Mouse (Mus musculus) testis, postnatal 10 days (tissue): Measurements from ENCODE around the gene Cib1.

ENCODE experiments used
- DNase-seq: peaks from one replicate; pipeline ENCODE4 v3.0.0; 2021; ENCODE audit warnings: low spot score

The Cib1 gene

DNA sequence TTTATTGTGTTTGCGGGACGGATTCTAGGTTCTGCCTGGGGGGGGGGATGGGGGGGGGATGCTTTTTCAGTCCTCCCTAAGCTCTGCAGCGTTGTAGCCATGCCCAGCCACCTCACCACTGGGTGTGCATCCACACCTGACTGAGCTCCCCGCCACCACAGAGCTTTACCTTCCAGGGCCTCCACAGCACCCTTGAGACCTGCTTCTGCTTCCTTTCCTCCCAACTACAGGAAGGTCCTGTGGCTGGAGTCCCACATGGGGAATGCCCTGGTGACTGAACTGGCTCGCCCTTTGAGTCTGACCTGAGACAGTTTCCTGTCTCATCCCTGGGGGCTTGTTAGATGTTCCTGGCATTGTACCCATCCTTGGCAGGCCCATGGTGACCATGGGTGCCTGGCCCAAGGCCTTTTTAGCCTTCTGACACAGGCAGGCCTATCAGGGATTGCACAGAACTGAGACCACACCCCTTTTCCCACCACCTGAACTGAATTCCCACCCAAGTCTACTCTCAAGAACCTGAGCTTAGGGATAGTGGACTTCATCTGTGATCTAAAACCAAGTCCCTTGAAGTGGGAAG lies 31.6 kb downstream of the Cib1 start:
- no peak for DNase-seq

DNA sequence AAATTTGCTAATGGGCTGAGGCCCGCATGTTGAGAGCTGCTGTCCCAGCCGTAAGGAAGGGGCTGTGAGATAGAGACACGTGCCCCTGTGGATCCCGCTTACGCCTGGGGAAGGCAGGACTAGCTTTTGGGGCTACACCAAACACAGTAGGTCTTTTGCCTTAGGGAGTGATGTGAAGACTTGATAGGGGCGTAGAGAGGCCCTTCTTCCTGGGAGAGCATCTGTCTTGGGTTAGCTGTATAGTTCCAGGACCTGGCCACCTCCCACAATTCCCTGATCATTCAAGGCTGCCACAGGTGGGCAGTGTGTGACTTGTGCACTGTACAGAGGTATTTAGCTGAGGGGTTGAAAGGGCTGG lies 32.0 kb downstream of the Cib1 start:
- DNase-seq: no peak

DNA sequence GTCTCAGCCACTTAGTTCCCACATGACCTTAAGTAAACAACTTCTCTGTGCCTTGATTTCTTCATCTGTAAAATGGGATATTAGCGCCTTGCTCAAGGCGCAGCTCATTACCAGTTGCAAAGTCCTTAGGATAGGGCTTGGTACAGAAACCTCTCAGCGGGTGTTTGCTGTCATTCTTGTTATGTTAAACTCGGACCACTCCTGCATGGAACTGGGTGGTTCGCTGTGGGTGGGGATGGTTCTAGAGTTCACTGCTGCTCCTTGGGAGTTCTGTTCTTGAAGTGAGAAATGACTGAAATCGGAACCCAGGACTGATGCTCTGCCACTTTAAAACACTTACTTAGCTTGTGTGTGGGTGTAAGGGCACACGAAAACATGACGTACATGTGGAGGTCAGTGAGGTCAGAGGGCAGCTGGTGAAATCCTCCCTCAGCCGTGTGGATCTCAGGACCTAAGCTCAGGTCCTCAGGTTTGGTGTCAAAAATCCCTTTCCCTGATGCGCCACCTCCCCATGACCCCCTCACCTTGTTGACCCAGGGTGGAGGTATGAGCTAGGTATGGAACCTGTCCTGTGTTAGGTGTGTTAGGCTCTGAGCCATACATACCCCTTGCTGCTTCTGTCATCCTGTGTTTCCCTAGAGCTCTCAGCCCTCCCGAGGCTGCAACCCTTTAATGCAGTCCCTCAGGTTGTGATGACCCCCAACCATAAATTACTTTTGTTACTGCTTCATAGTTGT lies 32.6 kb downstream of the Cib1 start:
- no peak for DNase-seq

DNA sequence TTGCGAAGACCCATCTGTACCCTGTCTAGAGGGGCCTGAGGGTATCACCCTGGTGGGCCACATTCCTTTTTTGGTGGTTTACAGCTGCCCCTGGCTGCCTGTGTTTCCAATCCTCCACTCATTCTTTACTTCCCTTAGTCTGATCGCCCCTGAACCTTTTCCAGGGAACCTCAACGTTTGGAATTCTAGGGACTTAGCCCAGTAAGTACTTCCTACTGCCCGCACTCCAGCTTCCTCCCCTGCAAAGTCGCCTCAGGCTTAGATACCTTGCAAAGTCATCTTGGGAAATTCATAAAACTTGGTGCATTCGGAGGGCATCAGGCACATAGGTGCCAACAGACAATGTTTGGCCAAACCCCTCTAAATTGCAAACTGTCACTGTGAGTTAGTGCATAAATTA lies 33.3 kb downstream of the Cib1 start:
- DNase-seq: no peak

DNA sequence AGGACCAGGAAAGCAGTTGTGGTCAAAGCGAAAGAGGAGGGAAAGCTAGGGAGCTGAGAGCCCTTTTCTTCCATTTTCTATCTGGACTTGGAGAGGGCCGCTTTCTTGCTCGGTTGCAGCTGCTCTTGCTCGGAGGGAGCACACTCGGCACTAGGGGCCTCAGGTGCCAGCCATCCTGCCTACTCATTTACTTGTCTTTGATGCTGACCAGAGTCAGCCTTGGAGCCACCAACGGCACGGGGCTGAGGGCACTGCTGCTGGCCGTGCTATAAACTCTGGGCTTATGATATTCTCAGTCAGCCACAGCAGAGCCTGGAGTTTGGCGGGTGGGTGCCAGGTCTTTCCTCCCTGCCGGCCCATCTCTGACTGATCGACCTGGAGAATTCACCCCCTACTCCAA lies 33.8 kb downstream of the Cib1 start:
- no peak for DNase-seq

DNA sequence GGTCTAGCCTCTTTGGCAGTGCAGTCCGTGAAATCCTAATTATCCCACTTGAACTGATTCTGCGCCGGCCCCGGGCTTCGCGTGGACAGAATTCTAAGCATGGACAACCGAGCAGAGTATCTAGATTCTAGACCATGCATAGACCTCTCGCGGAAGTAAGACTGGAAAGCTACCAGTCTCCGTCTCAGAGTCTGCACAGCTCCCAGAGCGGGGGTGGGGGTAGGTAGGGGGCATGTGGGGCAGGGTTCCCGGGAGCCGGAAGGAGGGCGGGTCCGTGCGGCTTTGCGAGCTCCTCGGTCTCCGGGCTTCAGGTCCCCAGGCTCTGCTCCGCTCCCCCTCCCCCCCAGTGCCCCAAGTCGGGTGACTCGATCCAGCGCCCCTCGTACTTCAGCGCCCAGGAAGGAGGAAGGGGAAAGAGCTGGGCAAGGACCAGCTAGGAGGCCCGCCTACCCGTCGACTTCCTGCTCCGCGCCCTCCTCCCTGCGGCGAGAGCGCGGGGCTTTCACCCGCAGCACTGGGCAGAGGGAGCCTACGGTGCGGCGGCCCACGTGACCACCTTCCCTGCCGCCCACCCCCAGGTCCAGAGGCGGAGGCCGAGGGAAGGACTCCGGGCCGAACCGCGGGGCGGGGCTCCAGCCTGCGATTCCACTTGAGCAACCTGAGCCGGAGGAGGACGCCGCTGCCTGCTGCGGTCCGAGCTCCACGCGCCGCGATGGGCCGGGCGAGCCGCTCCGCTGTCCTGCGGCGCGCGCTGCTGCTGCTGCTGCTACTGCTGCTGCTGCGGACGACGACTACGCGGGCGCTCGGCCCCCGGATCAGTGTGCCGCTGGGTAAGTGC lies 34.5 kb downstream of the Cib1 start:
- peak; percentile 87 for DNase-seq

DNA sequence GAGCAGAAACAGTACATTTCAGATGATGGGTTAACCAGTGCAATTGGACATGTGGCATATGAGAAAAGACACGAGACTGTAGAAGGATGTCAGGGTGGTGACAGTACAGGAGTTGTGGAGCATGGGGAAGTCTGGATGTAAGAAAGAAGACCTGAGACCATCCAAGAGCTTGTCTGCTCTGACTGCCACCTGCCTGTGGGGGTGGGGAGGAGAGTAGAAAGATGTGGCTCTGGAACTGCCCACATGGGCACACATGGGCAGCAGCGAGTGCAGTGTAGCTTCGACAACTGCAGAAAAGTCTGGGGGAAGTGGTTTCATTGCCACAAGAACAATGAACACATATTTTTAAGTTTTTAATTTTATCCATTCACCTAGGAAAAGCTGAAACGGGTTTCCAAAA lies 35.2 kb downstream of the Cib1 start:
- no peak for DNase-seq

DNA sequence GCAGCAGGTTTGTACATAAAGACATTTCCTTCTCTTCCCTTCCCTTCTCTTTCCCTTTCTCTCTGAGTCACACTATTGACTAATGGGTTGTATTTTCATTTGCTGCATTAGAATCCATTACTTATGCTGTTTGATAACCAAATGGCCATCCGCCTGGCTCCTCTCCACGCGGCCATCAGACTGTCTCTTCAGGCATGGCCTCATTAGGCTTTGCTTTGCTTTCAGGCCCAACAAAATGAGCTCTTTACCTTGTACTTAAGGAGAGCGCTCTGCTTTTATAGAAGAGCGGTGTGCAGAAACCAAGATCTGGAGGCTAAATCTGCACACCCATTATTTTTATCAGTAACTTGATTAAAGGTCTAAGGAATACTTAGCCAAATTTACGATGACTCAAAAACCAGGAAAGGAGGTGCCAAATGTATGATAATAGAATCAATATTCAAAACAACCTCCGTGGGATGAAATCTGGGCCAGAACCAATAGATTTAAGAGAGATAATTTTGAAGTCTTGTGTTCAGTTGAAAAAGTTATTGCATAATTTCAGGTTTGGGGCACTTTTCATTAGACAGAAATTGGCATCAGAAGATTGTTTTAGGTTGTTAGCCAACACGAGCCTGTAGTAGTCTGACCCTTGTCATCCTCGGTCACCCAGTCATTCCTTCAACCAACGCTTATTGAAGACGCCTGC lies 36.9 kb downstream of the Cib1 start:
- no peak for DNase-seq

DNA sequence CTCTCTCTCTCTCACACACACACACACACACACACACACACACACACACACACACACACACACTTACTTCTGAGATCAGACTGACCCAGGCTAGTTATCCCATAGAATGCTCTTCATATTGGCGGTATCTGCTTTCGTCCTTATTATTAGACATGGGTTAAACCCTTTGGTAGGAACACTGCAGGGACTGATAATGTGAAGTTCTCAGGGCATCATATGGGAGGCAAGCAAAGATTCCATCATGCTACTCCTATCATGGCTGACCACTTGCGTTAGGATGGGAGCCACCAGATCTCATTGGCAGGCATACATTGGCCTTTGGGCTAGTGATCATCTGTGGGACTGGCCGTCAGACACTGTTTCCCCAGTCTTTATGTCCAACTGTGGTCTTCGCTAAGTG lies 37.5 kb downstream of the Cib1 start:
- DNase-seq: no peak

DNA sequence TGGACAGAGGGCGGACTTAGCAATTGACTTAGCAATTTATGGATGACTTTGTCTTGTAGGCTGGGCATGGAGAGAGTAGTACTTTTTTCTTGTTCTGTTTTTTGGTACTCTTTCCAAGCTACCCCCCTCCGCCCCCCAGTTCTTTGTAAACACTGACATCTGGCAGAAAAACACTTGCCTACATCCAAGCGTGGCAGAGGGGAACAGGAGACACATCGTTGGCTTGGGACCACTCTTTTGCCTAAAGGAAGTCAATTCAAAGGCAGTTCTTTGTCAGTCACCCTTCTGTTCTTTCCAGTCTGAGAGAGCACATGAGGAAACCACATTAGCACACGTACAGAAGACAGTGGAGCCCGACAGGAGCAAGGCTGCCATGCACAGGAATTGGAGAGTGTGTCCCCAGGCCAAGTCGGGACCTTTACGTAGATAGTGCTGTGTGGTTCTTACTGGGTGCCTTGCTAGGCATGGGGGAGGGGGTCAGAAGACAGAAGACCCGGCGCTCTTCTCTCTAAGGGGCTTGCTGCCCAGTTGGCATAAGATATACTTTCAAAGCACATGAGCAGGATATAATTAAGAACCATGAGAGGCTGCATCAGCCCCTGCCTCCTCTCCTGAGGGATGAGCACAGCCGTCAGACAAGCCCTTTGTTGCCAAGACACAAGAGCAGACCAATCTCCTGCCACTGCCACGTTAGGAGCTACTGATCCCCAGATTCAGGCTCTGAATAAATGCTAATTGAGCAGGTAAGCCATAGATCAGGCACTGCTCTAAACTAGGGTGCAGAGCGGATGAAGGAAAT lies 38.5 kb downstream of the Cib1 start:
- no peak for DNase-seq

DNA sequence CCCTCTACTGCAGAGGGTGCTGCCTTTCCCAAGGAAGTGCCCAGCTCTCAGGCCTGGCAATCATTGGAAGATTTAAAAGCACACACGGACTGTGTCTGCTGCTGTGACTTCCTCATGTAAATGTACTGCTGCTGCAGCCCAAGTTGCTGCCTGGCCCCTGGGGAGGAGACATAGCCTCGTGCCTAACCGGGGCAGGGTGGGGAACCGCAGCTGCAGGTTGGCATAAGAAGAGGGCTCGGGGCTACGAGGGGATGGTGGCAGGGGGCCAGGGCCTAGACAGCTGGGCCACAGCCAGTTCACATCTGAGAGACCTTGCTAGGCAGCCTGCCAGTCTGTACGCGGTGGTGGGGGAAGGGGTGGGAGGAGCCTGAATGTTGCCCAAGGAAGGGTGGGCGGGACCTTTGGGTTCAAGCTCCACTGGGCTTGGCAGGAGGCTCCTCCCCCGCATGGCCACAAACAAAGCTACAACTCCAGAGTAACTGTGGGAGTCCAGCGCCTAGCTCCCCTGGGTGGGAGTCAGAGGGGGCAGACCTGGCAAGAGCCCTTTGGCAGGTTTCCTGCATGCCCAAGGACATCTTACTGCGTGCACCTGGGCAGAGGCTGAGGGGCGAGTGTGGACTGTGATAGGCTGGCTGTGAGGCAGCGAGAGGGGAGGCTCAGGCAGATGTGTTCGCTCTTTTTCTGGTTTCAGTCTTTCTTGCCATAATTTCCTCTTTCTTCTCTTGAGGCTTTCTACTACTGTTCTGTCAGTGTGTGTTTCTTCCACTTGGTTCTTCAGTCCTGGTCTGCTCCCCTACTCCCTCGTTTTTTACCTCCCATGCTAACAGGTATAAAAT lies 40.2 kb downstream of the Cib1 start:
- DNase-seq: peak; percentile 92

DNA sequence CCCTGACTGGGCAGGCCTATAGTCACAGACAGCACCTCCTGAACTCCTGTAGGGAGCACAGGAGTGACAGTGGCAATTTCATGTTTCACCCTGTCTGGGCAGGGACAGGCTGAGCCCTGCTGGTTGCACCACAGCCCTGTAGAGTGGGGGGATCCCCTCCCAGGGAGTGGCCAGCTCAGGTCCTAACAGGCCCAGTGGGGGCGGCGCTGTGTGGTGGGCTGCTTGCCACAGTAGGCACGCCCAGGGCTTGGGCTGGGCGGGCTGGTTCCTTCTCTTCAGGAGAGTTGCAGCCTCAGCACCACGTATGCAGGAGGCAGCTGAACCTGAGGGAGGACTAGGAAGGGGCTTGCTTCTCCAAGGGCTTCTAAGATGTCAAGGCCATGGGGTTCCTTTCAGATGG lies 41.2 kb downstream of the Cib1 start:
- DNase-seq: peak; percentile 79

DNA sequence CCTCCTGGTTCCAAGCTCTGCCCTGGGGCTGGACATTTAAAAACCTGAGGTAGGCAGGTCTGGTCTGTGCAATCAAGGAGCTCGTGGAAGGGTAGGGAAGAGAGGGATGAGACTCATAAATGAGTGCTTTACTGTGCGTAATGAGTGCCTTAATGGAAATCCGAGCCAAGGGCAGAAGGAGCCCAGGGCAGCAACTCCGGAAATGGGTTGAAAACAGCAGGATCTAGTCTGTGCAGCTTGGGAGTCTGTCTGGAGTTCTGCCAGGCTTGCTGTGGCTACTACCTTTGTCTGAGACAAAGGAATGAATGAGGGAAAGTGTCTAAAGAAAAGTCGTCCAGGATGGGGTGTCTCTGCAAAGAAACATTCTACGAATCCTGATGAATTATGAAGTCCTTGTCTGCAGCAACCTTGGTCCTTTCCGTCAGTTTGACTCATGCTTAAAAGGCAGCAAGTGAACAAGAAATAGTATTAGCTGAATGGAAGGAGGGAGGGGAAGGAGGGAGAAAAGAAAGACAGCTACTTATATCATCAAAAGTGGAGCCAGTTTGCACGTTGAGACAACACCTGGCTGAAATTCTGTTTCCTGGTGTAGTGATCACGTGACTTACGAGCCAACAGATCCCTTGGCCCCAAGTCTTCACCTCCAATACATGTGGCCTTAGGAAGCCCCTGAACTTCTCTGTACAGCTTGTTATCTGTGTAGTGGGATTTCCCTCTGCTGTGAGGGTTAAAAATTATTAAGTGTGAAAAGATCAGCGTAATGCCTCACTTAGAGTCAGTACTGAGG lies 43.3 kb downstream of the Cib1 start:
- no peak for DNase-seq

DNA sequence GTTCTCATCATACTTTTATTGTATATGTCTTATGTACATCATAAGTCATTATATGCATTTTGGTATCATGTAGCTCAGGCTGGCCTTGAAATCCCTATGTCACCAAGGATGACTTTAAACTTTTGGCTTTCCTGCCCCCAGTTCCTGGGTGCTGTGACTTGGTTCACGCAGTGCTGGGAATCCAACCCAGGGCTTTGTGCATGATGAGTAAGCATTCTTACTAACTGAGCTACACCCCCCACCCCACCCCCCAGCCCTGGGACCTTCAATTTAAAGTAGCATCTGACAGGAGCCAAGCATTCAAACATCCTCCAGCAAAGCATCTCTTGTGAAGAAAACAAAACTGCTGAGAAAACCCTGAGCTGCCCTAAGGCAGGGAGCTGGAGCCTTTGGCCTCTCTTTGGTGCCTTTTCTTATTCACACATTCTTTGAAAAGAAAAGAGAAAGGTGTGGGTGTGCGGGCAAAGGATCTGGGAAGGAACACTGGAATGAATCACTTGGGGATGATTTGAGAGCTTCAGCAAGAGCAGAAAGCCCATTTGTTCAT lies 44.0 kb downstream of the Cib1 start:
- no peak for DNase-seq

DNA sequence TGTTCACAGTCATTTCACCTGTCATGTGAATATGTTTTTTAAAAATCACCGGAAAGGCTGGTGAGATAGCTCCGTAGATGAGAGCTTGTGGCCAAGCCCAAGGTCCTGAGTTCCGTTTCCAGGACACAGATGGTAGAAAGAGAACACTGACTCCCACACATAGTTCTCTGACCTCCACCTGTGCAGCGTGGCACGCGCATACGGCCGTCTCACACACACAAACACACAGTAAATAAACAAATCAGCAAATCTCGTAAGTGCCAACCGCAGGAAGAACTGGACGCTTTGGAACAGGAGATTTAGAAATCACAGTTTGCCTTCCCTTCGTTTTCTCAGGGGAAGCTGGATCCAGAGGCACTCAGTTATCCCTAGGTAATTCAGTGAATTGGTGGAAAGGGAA lies 45.1 kb downstream of the Cib1 start:
- no peak for DNase-seq

DNA sequence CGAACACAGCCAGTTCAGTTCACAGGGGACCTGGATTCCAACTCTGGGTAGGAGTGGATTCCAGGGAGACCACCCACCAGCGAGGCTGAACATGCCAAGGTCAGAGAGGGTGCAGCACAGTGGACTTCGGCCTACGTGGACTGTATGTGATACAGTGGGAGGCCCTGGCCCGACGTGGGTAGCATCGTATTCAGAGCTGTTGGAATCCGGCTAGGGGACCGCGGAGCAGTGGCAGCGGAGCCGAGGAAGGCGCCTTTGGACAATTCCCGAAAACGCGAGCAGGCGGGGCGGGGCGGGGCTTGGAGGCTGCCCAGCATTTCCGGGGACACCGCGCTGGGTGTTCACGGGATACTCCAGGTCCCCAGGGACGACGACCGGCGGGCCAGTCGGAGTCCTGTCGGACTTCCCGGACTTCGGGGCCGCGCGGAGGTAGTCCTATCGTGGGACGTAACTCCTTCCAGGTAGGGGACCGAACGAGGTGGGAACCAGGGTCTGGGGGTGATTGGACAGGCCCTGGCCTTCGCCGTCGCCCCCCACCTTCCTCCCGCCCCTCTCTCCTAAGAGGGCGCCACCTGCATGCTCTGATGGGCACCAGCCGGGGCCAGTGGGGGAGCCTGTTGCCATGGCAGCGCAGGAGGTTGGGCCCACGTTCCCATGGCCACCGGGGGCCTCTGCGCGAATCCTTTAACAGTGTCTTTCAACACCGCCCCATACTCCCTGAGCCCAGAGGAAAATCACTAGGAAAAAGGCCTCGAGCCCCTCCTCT lies 45.9 kb downstream of the Cib1 start, which contains the start of gene Sema4b:
Sema4b (plus strand) TSS at position 311 of the 766 bp plus-strand sequence.
- peak; percentile 97 for DNase-seq

DNA sequence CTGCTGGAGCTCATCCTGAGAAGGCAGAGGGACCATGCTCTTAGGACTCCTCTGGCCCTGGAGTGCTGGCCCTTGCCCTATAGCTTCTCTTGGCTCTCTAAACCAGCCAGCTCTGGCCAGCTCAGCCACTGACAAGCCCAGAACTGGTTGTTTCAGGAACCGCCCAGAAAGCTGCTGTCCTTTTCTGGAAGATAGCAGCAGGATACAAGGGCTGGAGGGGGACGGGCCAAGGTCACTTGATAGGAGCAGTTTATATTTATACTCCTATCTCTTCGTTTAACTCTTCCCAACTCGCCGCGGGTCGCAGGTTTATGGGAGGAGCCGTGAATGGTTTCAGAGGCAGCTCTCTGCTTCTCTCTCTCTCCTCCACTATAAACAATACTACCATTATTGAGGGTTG lies 46.6 kb downstream of the Cib1 start:
- DNase-seq: peak; percentile 77

DNA sequence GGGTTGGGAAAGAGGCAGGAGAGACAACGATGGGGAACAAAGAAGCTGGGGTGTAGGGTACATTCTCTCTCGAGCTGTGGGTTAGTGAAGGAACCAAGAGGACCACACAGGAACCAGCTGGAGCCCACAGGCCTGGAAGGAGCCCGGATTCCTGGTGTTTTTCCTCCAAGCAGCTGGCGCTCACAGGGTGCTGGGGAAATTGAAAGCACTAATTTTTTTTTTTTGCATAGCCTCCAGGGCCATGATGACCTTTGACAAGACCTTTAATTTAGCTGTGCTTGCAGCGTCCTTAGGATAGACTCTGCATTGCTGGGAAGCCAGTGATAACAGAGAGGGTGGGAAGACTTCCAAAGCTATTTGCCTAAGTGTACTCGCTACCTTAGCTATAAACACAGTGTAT lies 47.6 kb downstream of the Cib1 start:
- DNase-seq: no peak

DNA sequence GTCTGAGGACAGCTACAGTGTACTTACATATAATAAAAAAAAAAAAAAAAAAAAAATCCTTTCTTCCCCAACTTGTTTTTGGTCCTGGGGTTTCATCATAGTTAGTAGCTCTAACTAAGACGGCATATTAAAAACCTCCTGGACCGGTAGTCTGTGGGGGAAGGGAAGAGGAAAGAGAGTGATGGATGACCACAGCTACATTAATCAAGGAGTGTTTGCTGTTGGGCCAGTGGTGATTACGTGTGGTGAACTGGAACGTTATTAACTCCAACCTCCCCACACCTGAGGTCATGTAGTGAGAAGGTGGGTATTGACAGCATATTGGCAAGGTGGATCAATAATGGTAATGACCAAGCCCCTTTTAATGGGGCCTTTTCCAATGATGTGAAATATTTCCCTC lies 48.1 kb downstream of the Cib1 start:
- no peak for DNase-seq
